In the genomic region with DNA sequence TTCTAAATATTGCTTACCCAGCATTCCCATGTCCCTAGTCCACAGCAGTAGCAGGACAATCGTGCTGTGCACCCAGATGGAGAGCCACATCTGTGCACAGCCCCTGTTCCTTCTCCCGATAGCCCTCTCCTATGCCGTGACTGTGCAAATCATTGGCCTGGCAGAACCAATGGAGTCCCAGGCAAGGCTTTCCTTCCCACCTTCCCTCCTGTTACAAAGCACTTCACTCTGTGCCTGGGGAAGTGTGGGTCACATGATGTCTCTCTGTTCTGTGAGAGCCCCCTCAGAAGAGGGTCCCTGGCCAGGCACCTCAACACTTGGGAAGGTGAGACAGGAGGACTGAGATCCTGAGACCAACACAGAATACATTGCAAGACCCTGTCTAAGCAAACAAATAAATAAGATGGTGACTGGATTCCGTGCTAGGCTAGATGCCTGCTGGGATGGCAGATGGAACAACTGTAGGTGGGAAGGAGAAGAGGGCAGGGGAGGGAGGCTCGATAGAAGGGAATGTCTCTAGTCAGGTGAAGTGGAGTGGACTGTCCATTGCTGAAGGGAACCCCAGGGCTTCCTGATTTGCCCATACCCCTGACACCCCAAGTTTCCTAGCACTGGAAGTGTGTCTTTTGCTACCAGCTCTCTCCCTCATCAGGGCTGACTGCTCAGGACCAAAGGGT, we compare ENCODE assay signal across 10 mouse cellular contexts.
"Had no signal": no experiment of that assay in that cellular context is flagged by ENCODE, and none has a peak within 500 bp of the region (broad histone marks: within the 10 kb centered on the region; RNA-seq: fewer than 3 reads in every experiment).

No protein-coding gene starts in this region.

- H3K9me3 ChIP-seq: limb, embryonic 12.5 days; liver, embryonic 13.5 days; lung, embryonic 15.5 days; midbrain, embryonic 12.5 days had no signal

- H3K36me3 ChIP-seq: limb, embryonic 12.5 days; liver, embryonic 13.5 days; lung, embryonic 15.5 days; midbrain, embryonic 12.5 days had no signal

- H3K27me3 ChIP-seq: limb, embryonic 12.5 days; liver, embryonic 13.5 days; lung, embryonic 15.5 days; midbrain, embryonic 12.5 days had no signal

- H3K9ac ChIP-seq: limb, embryonic 12.5 days; liver, embryonic 13.5 days; liver, postnatal 0 days; lung, embryonic 15.5 days; midbrain, embryonic 12.5 days had no signal

- H3K4me1 ChIP-seq: limb, embryonic 12.5 days; liver, embryonic 13.5 days; midbrain, embryonic 12.5 days had no signal

- DNase-seq: kidney, postnatal 25 days; liver; liver, embryonic 13.5 days; liver, postnatal 0 days; right cerebral cortex, postnatal 14 days; thymus, postnatal 4 days had no signal

- H3K4me3 ChIP-seq: left cerebral cortex, adult 2 months; limb, embryonic 12.5 days; liver, embryonic 13.5 days; lung, embryonic 15.5 days; midbrain, embryonic 12.5 days had no signal

- H3K4me2 ChIP-seq: limb, embryonic 12.5 days; liver, embryonic 13.5 days; lung, embryonic 15.5 days; midbrain, embryonic 12.5 days had no signal

- H3K27ac ChIP-seq: left cerebral cortex, adult 2 months; limb, embryonic 12.5 days; liver, embryonic 13.5 days; lung, embryonic 15.5 days; midbrain, embryonic 12.5 days had no signal

- ATAC-seq: liver, postnatal 0 days had no signal
